Mouse (Mus musculus) R1 (cell line): ENCODE measurements around the gene Defb35.
A peak's percentile ranks its signal among the peaks of the same experiment; 100 is the strongest.
"Not testable (repeated sequence)": the region's sequence is repeated elsewhere in the genome, so short reads cannot be mapped to it uniquely, and the experiment has no call there.

ENCODE experiments used
- DNase-seq: peaks from one replicate; pipeline ENCODE4 v3.0.0-alpha.2; 2018; ENCODE audit warnings: low read depth, low spot score

Gene Defb35

DNA sequence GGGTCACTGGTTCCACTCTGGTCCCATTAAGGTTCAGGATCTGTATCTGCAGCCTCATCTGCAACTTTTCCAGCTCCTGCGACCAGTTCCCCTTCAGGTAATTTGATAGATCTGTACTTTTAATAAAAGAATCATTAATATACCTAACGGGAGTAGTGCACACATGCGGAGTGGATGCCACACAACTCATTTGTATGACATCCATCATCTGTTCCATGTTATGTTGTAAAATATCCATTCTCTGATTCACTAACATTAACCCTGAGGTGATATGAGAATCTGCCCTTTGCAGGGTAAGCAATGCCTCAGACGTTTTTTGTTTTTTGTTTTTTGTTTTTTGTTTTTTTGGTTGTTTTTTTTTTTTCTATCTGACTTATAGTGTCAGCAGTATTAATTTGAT lies at the start of gene Defb35:
Gene Defb35, plus strand, starts transcription at position 301 of the 400 bp plus-strand sequence.
- DNase-seq = not testable (repeated sequence)

GRCm38 (mm10) chr8:21906290-21906689 lies 31.9 kb upstream of the Defb35 start, which contains the start of gene Defb11:
Gene Defb11 (minus strand): TSS chr8:21906412.
- DNase-seq = not testable (repeated sequence)

- peak; percentile 79 for DNase-seq
Observed at GRCm38 (mm10) chr8:21911931-21912330, 26.2 kb upstream of the Defb35 start.

GRCm38 (mm10) chr8:21912554-21912953 lies 25.6 kb upstream of the Defb35 start:
- DNase-seq = peak; percentile 69

DNA sequence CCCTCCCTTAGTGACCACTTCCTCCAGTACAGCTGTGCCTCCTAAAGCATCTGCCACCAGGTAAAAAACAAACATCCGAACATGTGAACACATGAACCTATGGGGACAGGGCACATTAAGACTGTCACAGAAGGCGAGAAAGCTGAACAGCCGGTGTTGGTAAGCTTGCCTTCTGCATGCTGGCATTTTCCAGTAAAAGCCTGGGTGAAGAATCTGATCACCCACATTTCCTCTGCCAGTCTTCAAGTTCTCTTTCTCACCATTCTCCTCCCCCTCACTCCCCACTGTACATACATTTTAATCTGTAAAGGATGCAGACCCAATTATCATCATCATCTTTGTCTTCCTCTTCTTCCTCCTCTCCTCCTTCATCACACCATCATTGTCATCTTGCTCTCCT lies 22.5 kb upstream of the Defb35 start:
- no peak for DNase-seq

DNA sequence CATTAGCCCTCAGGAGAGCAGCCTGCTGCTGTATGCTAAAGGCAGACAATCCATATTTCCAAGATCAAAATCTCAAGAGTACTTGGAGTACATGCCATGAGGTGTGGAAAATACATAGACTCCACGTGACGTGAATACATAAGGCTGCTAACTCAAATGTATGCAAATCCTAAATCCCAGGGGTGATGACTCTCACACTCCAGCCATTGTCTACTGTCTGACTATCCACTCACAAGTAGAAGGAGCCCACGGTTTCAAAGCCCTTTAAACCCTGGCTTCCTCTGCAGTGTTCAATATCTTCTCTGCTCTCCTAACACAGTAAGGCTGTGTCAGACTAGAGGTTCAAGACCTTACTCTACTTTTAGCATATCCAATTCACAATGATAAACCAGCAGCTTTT lies 7.4 kb upstream of the Defb35 start:
- not testable (repeated sequence) for DNase-seq

- DNase-seq = no peak
Observed at GRCm38 (mm10) chr8:21932610-21933009, 5.5 kb upstream of the Defb35 start, which contains the start of gene Defb15. Gene Defb15 (minus strand): TSS chr8:21932710.

- DNase-seq = no peak
Observed at GRCm38 (mm10) chr8:21946462-21946861, 8.3 kb downstream of the Defb35 start, which contains the start of gene Defb13. Gene Defb13 (plus strand): TSS chr8:21946762.

- no peak for DNase-seq
Observed at GRCm38 (mm10) chr8:21947311-21948017, 9.3 kb downstream of the Defb35 start.

DNA sequence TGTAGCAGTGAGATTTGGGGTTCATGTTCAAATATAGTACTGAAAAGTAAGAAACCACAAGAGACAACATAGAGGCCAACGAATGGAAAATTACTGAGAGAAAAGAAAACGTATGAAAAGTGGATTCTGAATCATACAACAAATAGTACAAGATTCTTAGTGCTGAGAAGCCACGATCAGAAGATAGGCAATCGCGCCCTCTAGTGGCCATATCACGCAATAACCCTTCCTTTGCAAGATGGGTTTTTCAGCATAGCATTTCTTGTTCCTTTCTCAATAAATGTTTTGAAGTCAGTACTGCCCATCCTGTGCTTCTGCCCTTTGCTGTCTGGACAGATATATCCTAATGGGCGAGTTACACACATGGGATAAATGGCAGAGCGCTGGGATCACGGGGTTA lies 17.2 kb downstream of the Defb35 start:
- peak; percentile 60 for DNase-seq

GRCm38 (mm10) chr8:21956336-21956735 lies 18.2 kb downstream of the Defb35 start:
- peak; percentile 87 for DNase-seq

GRCm38 (mm10) chr8:21958414-21958813 lies 20.3 kb downstream of the Defb35 start, which contains the start of gene Fam90a1a:
Gene Fam90a1a (plus strand): TSS chr8:21958714.
- no peak for DNase-seq

- no peak for DNase-seq
Observed at GRCm38 (mm10) chr8:21966646-21967045, 28.5 kb downstream of the Defb35 start.

- no peak for DNase-seq
Observed at GRCm38 (mm10) chr8:21969475-21969874, 31.3 kb downstream of the Defb35 start, which contains the start of gene Ccdc70. Gene Ccdc70 (plus strand): TSS chr8:21969775.

GRCm38 (mm10) chr8:21978193-21978592 lies 40.0 kb downstream of the Defb35 start:
- DNase-seq = no peak

- peak; percentile 46 for DNase-seq
Observed at GRCm38 (mm10) chr8:21981664-21982337, 43.6 kb downstream of the Defb35 start.
